Mouse (Mus musculus) ES-E14 (cell line): ENCODE measurements around the gene Cdkl1. TPM values are rescaled to one million over a fixed set of nuclear protein-coding genes. Genes with fewer than 3 reads are reported as not detected.

Experiments used
- DNase-seq: peaks from one replicate; pipeline ENCODE4 v3.0.0-alpha.2; 2013; ENCODE audit warnings: low read depth, low spot score
- H3K27ac ChIP-seq: 2 replicates; pipeline ENCODE4 v1.5.1; 2012; ENCODE audit warnings: low read depth, mild to moderate bottlenecking, low read length, moderate library complexity, mixed read lengths; ENCODE audit not compliant: poor library complexity, insufficient read depth, severe bottlenecking
- H3K36me3 ChIP-seq: 2 replicates; pipeline ENCODE4 v1.6.1; 2012; ENCODE audit warnings: mild to moderate bottlenecking, low read length, moderate library complexity, mixed read lengths; ENCODE audit not compliant: control insufficient read depth, poor library complexity, insufficient read depth, severe bottlenecking
- H3K4me1 ChIP-seq, 2 experiments: fragments of 150-350 bp in 1 of 2; sonication (generic) in 1 of 2; 2 replicates each; pipeline ENCODE4 v1.6.1; 2012; ENCODE audit warnings: low read length in 2 of 2, mild to moderate bottlenecking in 1 of 2, mixed read lengths in 1 of 2; ENCODE audit not compliant: control insufficient read depth in 2 of 2, insufficient read depth in 2 of 2, poor library complexity in 1 of 2
- H3K4me3 ChIP-seq, 2 experiments: fragments of 150-350 bp in 1 of 2; sonication (generic) in 1 of 2; 2 replicates each; pipeline ENCODE4 v1.5.1; 2012; ENCODE audit warnings: low read length in 2 of 2, low read depth in 1 of 2, mild to moderate bottlenecking in 1 of 2, mixed read lengths in 1 of 2; ENCODE audit not compliant: insufficient read depth in 1 of 2, poor library complexity in 1 of 2, severe bottlenecking in 1 of 2
- H3K9ac ChIP-seq: 2 replicates; pipeline ENCODE4 v1.6.1; 2012; ENCODE audit warnings: low read depth, mild to moderate bottlenecking, low read length, mixed read lengths; ENCODE audit not compliant: poor library complexity, insufficient read depth, severe bottlenecking
- H3K9me3 ChIP-seq: fragments of 150-350 bp; sonication (generic); 2 replicates; pipeline ENCODE4 v1.6.1; 2012; ENCODE audit warnings: low read depth, mild to moderate bottlenecking, low read length; ENCODE audit not compliant: control insufficient read depth, insufficient read depth
- CHD2 ChIP-seq: IDR thresholded peaks from 2 replicates; pipeline ENCODE4 v1.6.1; 2014; ENCODE audit warnings: mild to moderate bottlenecking, low read depth, low read length, inconsistent platforms
- HCFC1 ChIP-seq: IDR thresholded peaks from 2 replicates; pipeline ENCODE4 v1.6.1; 2012; ENCODE audit warnings: low read length, inconsistent platforms, borderline replicate concordance; ENCODE audit not compliant: insufficient read depth
- MAFK ChIP-seq: IDR thresholded peaks from 2 replicates; pipeline ENCODE4 v1.6.1; 2014; ENCODE audit warnings: mild to moderate bottlenecking, low read depth, low read length, inconsistent platforms; ENCODE audit not compliant: insufficient read depth
- ZC3H11A ChIP-seq: IDR thresholded peaks from 2 replicates; pipeline ENCODE4 v1.6.1; 2012; ENCODE audit warnings: low read depth, mild to moderate bottlenecking, inconsistent platforms, low read length, borderline replicate concordance
- ZNF384 ChIP-seq: IDR thresholded peaks from 2 replicates; pipeline ENCODE4 v1.6.1; 2012; ENCODE audit warnings: low read depth, low read length, inconsistent platforms
- in situ Hi-C, 2 experiments: fragments of 600-800 bp; cut with MboI; formaldehyde crosslinking; loops; one replicate each; pipeline ENCODE4 v1.15.1; 2025; ENCODE audit warnings: low sequenced_read_pairs in 2 of 2, inconsistent platforms in 1 of 2; ENCODE audit not compliant: unreplicated experiment in 2 of 2
- total RNA-seq: library from RNA; depleted of rRNA; stranded (reverse); fragments of 300-350 nt; gene quantifications from 2 replicates; pipeline ENCODE4 v1.2.3, GENCODE M21; 2012

The Cdkl1 gene
- total RNA-seq, 1 experiment, result 3.0 TPM

GRCm38 (mm10) chr12:69789766-69790529 is 1.1 kb downstream of the Cdkl1 start:
- Histone ChIP-seq H3K4me3 (peak overlapping the region; percentile 50 to 61), H3K27ac (no peak overlapping the region), H3K4me1 (0 out of 4 replicates have a peak, but pooled peaks cover 0 to 3% of the 10 kb centered on the region in 2 experiments), H3K36me3 (no peaks in the 10 kb centered on the region), H3K9me3 (no peaks in the 10 kb centered on the region), H3K9ac (0 out of 2 replicates have a peak overlapping the region, but pooled peaks have one; percentile 10)
- in situ Hi-C loops, result no loop called here
- no peak for DNase-seq
- TF ChIP-seq ZC3H11A (no peak), MAFK (no peak), CHD2 (no peak), ZNF384 (no peak), HCFC1 (no peak)

- Histone ChIP-seq H3K27ac (no peak overlapping the region), H3K36me3 (no peaks in the 10 kb centered on the region), H3K9ac (no peak overlapping the region), H3K9me3 (no peaks in the 10 kb centered on the region), H3K4me1 (0 out of 4 replicates have a peak, but pooled peaks cover 0 to 3% of the 10 kb centered on the region in 2 experiments), H3K4me3 (no peak overlapping the region)
- TF ChIP-seq HCFC1 (no peak), CHD2 (no peak), ZNF384 (no peak), ZC3H11A (no peak), MAFK (no peak)
- no peak for DNase-seq
- in situ Hi-C loops, result no loop called here
These were observed 2.7 kb downstream of the Cdkl1 start for GRCm38 (mm10) chr12:69788380-69788779.

- H3K36me3 ChIP-seq, result no peaks in the 10 kb centered on the region
- in situ Hi-C loops, result no loop called here
- TF ChIP-seq CHD2 (no peak), HCFC1 (no peak), ZC3H11A (no peak), MAFK (no peak), ZNF384 (no peak)
- H3K9me3 ChIP-seq, result no peaks in the 10 kb centered on the region
- H3K9ac ChIP-seq, result no peak overlapping the region
- H3K4me3 ChIP-seq, result no peak overlapping the region
- H3K27ac ChIP-seq, result no peak overlapping the region
- H3K4me1 ChIP-seq, result 0 out of 4 replicates have a peak, but pooled peaks cover 0 to 3% of the 10 kb centered on the region in 2 experiments
- no peak for DNase-seq
These were observed 5.6 kb downstream of the Cdkl1 start for GRCm38 (mm10) chr12:69785471-69785870.

GRCm38 (mm10) chr12:69783247-69784025 is 7.6 kb downstream of the Cdkl1 start:
- no peaks in the 10 kb centered on the region for H3K36me3 ChIP-seq
- no peaks in the 10 kb centered on the region for H3K9me3 ChIP-seq
- H3K9ac ChIP-seq, result no peak overlapping the region
- H3K27ac ChIP-seq, result no peak overlapping the region
- H3K4me1 ChIP-seq, result no peaks in the 10 kb centered on the region
- no peak overlapping the region for H3K4me3 ChIP-seq
- in situ Hi-C loops, result no loop called here
- TF ChIP-seq HCFC1, result no peak
- no peak for TF ChIP-seq MAFK
- TF ChIP-seq CHD2, result no peak
- no peak for TF ChIP-seq ZNF384
- no peak for TF ChIP-seq ZC3H11A
- DNase-seq, result peak; percentile 40
